Mouse (Mus musculus) forebrain, embryonic 16.5 days (tissue): ENCODE results near the gene Wwox. TPM values are rescaled to one million over a fixed set of nuclear protein-coding genes. Genes with fewer than 3 reads are reported as not detected.

Source experiments
- ATAC-seq: fragments of 200-750 bp; cut with Nextera tagmentation; 2 replicates; pipeline ENCODE4 v1.8.0; 2017; ENCODE audit warnings: mild to moderate bottlenecking, moderate library complexity
- H3K27ac ChIP-seq: fragments of 300-500 bp; sonication (generic); 2 replicates; pipeline ENCODE4 v1.5.1; 2014; ENCODE audit warnings: low read length, control low read depth
- H3K27me3 ChIP-seq: fragments of 300-500 bp; sonication (generic); replicated peaks from 2 replicates; pipeline ENCODE4 v1.6.1; 2014; ENCODE audit warnings: low read length; ENCODE audit not compliant: control insufficient read depth, insufficient read depth
- H3K36me3 ChIP-seq: fragments of 300-500 bp; sonication (generic); 2 replicates; pipeline ENCODE4 v1.6.1; 2014; ENCODE audit not compliant: control insufficient read depth, insufficient read depth
- H3K4me1 ChIP-seq: fragments of 300-500 bp; sonication (generic); replicated peaks from 2 replicates; pipeline ENCODE4 v1.6.1; 2014; ENCODE audit warnings: low read length; ENCODE audit not compliant: control insufficient read depth, insufficient read depth
- H3K4me2 ChIP-seq: fragments of 300-500 bp; sonication (generic); 2 replicates; pipeline ENCODE4 v1.6.1; 2014; ENCODE audit warnings: mild to moderate bottlenecking, low read length, control low read depth
- H3K4me3 ChIP-seq: fragments of 300-500 bp; sonication (generic); replicated peaks from 2 replicates; pipeline ENCODE4 v1.5.1; 2014; ENCODE audit warnings: mild to moderate bottlenecking, low read length, control low read depth
- H3K9ac ChIP-seq: fragments of 300-500 bp; sonication (generic); replicated peaks from 2 replicates; pipeline ENCODE4 v1.6.1; 2014; ENCODE audit warnings: low read depth, low read length, control low read depth
- H3K9me3 ChIP-seq: fragments of 300-500 bp; sonication (generic); 2 replicates; pipeline ENCODE4 v1.6.1; 2016; ENCODE audit warnings: low read length; ENCODE audit not compliant: control insufficient read depth
- WGBS: fragments of 180-500 bp; shearing (Covaris S2); extraction: QIAGEN DNeasy Blood & Tissue Kit; methylation state at CpG from one replicate; pipeline ENCODE4 v1.1.7; 2014; 5-methylcytosine and 5-hydroxymethylcytosine counted together
- polyA plus RNA-seq: library from polyadenylated mRNA; unstranded; fragments of >200 nt; fragmentation: Nextera tagmentation; extraction: Ambion mirVana; gene quantifications from 2 replicates; pipeline ENCODE4 v1.2.1, GENCODE M21; 2015

The Wwox gene
- polyA plus RNA-seq, 1 experiment from 2014 or later, result 11.4 TPM

DNA sequence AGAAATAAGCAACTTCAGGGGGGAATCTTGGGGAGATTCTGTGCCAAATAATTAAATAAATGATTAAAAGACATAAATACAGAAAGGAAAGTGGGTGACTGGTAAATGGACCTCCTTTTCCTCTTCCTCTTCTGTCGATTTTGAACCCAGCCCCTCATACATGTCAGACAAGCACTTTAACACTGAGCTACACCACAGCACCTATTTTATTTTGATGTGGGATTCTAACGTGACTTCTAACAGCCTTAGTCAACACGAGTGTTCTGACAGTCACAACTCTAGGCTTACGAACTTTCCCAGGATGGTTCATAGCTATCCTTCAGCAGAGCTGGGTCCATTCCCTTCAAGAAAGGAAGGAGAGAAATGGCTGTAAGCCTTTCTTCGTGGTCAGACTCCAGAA, 435.7 kb downstream of the Wwox start:
- no peak overlapping the region for H3K27ac ChIP-seq
- H3K4me1 ChIP-seq, result peaks cover 17% of the 10 kb centered on the region
- no peak overlapping the region for H3K9ac ChIP-seq
- H3K4me2 ChIP-seq, result no peak overlapping the region
- H3K27me3 ChIP-seq, result peaks cover 12% of the 10 kb centered on the region
- ATAC-seq, result no peak
- no peaks in the 10 kb centered on the region for H3K9me3 ChIP-seq
- H3K4me3 ChIP-seq, result no peak overlapping the region
- no peaks in the 10 kb centered on the region for H3K36me3 ChIP-seq
- WGBS, result 77% methylated on average over 5 of the region's 5 CpGs

DNA sequence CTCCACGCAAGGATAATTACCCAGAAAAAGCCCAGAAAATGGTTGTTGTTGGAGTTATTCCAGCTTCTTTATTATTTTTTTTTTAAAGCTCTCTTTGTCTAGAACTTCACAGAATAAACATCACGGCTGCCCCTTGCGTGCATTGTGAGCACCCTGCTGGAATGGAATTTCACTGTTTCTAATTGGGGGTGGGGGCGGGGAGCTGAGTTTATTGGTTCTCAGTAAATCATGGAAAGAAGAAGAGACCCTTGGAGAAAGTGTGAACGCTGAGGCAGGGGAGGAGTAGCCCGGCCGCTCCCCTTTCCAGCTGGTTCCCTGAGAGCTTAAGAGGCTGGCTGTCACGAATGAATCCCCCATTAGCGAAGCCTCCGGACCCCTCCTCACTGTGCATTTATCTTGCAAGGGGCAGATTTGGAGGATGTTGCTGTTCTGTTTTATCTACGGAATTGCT, 436.7 kb downstream of the Wwox start:
- H3K27ac ChIP-seq, result 0 out of 2 replicates have a peak overlapping the region, but pooled peaks have one; percentile 23
- no peak overlapping the region for H3K4me3 ChIP-seq
- no peaks in the 10 kb centered on the region for H3K36me3 ChIP-seq
- H3K27me3 ChIP-seq, result peaks cover 12% of the 10 kb centered on the region
- no peaks in the 10 kb centered on the region for H3K9me3 ChIP-seq
- H3K9ac ChIP-seq, result no peak overlapping the region
- peaks cover 17% of the 10 kb centered on the region for H3K4me1 ChIP-seq
- H3K4me2 ChIP-seq, result peak overlapping the region; percentile 35
- ATAC-seq, result no peak
- 2% methylated on average over 11 of the region's 11 CpGs for WGBS

DNA sequence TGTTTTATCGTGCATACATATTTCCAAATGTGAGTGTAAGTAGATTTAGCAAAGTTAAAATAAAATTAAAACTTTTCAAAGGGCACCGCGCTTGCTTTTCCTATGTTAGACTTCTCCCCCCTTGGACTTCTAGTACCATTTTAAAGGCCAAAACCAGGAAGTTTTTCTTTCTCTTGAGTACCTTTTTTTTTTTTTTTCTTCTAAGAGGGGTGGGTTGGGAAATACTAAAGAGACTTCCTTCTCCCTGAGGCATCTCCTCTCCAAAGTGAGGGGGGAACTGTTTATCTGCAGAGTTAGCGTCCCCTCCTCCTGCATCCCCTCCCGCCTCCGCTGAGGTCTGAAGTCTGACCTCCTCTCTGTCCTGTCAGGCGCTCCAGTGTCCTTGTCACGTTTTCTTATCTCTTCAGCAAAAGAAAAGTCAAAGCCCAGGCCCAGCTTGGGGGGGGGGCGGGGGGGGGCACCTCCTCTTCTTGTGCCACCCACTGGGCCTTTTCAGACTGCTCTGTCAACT, 437.3 kb downstream of the Wwox start:
- Histone ChIP-seq H3K4me1 (peaks cover 17% of the 10 kb centered on the region), H3K9ac (no peak overlapping the region), H3K27me3 (peaks cover 12% of the 10 kb centered on the region), H3K4me2 (no peak overlapping the region; the same call in 1 of the 2 replicates), H3K4me3 (no peak overlapping the region), H3K36me3 (no peaks in the 10 kb centered on the region), H3K27ac (no peak overlapping the region), H3K9me3 (no peaks in the 10 kb centered on the region)
- 49% methylated on average over 9 of the region's 9 CpGs for WGBS
- ATAC-seq, result no peak

DNA sequence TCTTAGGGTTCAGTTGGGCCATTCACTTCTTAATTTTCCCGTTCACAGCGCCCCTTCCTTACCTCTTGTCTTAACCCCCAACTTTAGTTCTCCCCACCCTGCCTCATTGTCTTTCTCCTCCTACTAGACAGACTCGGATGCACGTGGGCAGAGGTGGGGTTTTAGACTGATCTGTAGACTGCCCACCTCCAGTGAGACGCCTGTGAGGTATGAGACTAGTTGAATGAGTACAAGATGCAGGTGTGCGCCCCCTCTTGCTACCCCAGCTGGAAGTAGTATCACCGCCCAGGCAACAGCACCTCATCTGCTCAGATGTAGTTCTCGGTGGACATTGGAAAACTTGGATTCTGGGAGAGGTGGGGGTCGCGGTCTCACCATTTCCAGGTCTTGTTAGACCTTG, 437.8 kb downstream of the Wwox start:
- peaks cover 12% of the 10 kb centered on the region for H3K27me3 ChIP-seq
- no peaks in the 10 kb centered on the region for H3K36me3 ChIP-seq
- no peak overlapping the region for H3K27ac ChIP-seq
- ATAC-seq, result no peak
- H3K4me3 ChIP-seq, result no peak overlapping the region
- 79% methylated on average over 10 of the region's 10 CpGs for WGBS
- no peak overlapping the region for H3K9ac ChIP-seq
- H3K9me3 ChIP-seq, result no peaks in the 10 kb centered on the region
- H3K4me1 ChIP-seq, result peaks cover 17% of the 10 kb centered on the region
- no peak overlapping the region for H3K4me2 ChIP-seq

DNA sequence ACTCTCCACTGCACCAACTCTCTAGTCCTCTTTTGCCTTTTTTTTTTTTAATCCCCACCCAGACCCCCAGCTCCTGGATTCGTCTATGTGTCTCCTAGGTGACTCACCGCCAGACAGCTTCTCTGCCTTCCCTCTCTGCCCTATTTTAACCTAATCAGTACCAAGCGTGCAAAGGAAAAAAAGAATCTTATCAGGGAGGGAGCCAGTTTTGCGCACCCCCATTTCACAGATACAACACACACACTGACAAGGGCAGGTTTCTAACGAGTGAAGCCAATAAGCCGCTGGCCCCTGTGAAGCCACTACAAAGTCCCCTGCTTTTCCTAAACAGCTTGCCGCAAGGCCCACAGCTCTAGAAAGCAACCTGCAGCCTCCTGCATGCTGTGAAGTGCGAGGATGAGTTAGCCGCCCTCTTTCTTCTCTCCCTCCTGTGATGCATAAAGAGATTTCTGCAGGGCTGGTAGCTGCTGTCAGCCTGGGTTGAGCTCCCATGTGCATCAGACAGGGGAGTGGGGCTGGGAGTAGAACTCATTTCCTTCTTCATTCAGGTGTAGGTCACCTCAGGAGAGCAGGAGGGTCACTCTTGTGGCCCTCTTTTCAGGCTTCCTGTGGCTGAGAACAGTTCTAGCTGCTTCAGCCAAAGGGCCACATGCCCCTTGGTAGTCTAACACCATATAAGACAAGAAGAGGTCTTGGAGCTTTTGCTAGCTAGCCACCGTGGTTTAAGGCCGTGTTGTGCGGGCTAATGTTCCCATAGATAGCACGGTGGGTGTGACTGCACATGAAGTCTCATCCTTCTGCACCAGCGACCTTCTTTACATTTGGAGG, 439.2 kb downstream of the Wwox start:
- no peak overlapping the region for H3K4me2 ChIP-seq
- no peak overlapping the region for H3K27ac ChIP-seq
- peaks cover 11% of the 10 kb centered on the region for H3K4me1 ChIP-seq
- no peaks in the 10 kb centered on the region for H3K9me3 ChIP-seq
- WGBS, result 73% methylated on average over 14 of the region's 14 CpGs
- H3K36me3 ChIP-seq, result no peaks in the 10 kb centered on the region
- peaks cover 12% of the 10 kb centered on the region for H3K27me3 ChIP-seq
- H3K9ac ChIP-seq, result no peak overlapping the region
- no peak overlapping the region for H3K4me3 ChIP-seq
- no peak for ATAC-seq

DNA sequence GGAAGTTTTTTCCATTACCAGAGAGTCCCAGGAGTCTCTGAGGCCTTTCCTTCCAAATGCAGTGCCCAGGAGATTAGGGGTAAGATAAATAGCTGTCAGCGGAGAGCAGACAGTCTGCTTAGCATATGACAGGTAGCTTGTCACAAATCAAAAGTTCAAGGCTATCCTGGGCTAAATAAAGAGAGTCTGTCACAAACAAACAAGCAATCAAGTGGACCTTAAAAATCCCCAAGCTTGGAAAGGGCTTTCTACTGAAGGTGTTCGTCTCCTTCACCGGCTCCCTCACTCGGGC, 439.8 kb downstream of the Wwox start:
- 85% methylated on average over 4 of the region's 4 CpGs for WGBS
- Histone ChIP-seq H3K4me3 (no peak overlapping the region), H3K27ac (no peak overlapping the region), H3K9ac (no peak overlapping the region), H3K9me3 (no peaks in the 10 kb centered on the region), H3K27me3 (peaks cover 15% of the 10 kb centered on the region), H3K4me2 (no peak overlapping the region), H3K36me3 (no peaks in the 10 kb centered on the region), H3K4me1 (peaks cover 11% of the 10 kb centered on the region)
- no peak for ATAC-seq

DNA sequence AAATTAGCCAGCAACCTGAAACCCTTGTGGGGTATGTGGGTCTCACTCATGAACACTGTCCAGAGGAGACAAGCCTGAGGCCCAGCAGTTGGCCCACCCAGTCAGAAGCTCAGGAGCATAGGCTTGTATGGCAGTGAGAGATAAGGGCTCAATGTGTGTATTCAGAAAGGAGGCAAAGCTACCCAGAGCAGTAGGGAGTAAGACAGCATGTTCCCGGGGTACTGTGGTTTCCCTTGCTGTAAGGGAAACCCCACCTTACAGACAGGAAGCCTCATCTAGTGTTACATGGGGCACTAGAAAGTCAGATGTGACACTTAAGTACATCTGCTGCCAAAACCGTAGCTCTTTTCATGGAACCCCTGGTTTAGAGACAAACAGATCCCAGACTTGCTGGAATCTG, 440.2 kb downstream of the Wwox start:
- ATAC-seq, result no peak
- 87% methylated on average over 2 of the region's 2 CpGs for WGBS
- Histone ChIP-seq H3K4me3 (no peak overlapping the region), H3K9ac (no peak overlapping the region), H3K36me3 (no peaks in the 10 kb centered on the region), H3K4me2 (no peak overlapping the region), H3K4me1 (peaks cover 11% of the 10 kb centered on the region), H3K9me3 (no peaks in the 10 kb centered on the region), H3K27me3 (peaks cover 15% of the 10 kb centered on the region), H3K27ac (no peak overlapping the region)

DNA sequence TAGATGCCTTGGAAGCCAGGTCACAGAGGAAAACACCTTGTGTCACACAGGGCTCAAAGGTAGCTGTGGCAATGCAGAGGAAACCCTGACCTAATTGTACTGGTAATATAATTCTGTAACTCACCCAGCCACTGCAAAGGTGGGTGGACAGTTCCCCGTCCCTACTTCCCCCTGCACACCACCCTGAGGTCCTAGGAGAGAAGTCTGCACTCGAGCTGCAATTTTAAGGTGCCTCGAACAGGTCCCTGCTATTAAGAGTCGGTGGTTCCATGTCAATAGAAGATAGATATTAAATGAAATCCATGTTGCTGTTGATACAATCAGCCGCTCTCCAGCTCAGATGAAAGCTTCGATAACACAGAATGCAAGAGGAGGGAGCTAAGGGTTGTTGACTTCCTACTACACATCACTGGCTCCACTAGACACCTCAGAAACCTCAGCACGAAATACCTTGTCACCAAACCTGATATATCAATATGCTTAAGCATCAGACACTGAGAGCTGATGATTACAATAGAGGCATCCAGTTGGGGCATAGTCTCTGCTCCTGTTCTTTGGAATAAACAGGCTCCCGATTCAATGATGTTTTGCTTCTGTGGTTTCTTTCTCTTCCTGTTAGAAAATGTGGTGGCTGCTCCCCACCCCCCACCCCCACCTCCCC, 441.1 kb downstream of the Wwox start:
- peaks cover 15% of the 10 kb centered on the region for H3K27me3 ChIP-seq
- peaks cover 20% of the 10 kb centered on the region for H3K4me1 ChIP-seq
- no peak for ATAC-seq
- no peak overlapping the region for H3K9ac ChIP-seq
- no peak overlapping the region for H3K4me3 ChIP-seq
- no peaks in the 10 kb centered on the region for H3K36me3 ChIP-seq
- H3K27ac ChIP-seq, result no peak overlapping the region
- WGBS, result 85% methylated on average over 8 of the region's 8 CpGs
- no peaks in the 10 kb centered on the region for H3K9me3 ChIP-seq
- no peak overlapping the region for H3K4me2 ChIP-seq

DNA sequence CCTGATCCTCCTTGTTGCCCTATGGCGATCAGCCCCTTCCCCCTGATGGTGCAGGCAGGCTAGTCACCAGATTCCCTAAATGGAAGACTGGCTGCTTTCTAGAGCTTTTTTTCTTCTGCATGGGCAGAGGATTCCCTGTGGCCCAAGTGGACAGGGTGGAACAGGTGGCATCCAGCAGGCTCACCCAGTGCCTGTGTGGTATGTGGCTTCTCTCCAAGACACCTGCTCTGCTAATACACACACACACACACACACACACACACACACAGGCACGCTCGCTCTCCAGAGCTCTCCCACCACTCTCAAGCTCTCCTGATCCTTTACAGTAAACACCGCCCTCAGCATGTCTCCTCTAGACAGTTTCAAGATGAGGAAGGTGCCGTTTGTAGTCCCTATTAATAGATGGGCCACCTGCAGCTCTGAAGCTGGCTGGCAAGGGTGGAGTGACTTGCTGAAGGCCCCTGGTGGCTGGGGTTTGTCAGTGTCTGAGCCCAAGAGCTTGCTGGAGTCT, 442.5 kb downstream of the Wwox start:
- Histone ChIP-seq H3K4me1 (peaks cover 9% of the 10 kb centered on the region), H3K36me3 (no peaks in the 10 kb centered on the region), H3K4me2 (no peak overlapping the region), H3K27me3 (peaks cover 14% of the 10 kb centered on the region), H3K4me3 (no peak overlapping the region), H3K9me3 (no peaks in the 10 kb centered on the region), H3K9ac (no peak overlapping the region), H3K27ac (no peak overlapping the region)
- no peak for ATAC-seq
- WGBS, result 64% methylated on average over 5 of the region's 5 CpGs
